Mouse (Mus musculus) retina, postnatal 1 day (tissue): ENCODE measurements at regions not wholly inside any gene's neighbourhood (a gene's known extent, or its start where the extent isn't known, plus 50 kb on each side); places are given as distances from the start of the nearest gene placed in this dataset.

Source experiments
- DNase-seq: peaks from one replicate; pipeline ENCODE4 v3.0.0-alpha.2; 2012

DNA sequence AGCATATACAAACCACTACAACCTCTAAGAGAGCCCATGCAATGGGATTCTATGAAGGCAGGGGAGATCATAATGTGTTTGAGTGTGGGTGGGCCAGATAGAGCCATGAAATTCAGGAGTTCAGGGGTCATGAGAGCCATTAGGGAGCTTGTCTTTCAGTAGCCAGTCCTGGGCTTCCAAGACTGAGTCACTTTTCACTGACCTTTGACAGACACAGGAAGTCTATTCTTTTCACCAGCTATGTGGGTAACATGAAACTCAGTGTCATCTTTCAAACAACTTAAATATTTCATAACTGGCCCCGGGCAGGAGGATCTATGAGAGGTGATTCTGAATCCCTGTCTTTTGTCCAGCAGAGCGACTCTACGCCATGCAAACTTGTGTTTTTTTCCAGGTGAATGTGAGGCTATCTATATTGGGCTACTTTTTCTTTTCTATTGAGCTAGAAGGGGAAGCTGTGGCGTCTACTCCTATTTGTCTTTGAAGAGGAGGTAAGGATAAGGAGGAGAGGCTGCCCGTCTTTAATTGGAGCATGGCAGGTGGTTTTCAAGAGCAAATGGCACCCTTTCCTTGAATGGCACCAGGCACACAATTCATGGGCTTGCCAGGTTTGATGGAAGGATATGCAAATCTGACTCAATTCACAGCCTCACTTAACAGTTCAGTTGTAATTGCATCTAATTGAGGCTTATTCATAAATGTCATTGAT is 95.6 kb upstream of the Chd2 start:
- DNase-seq, result no peak

DNA sequence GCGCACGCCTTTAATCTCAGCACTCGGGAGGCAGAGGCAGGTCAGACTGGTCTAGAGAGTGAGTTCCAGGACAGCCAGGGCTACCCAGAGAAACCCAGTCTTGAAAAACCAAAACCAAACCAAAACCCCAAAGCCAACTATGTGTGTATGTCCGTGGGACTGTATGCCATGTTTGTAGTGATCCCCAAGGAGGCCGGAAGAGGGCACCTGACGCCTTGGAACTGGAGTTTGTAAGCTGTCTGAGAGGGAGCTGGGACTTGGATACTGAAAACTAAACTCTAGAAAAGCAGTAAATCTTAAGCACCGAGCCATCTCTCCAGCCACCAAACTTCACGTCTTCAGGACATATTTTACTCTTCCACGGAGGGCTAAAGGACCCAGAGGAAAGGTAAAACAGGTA is 93.8 kb upstream of the Chd2 start:
- no peak for DNase-seq

DNA sequence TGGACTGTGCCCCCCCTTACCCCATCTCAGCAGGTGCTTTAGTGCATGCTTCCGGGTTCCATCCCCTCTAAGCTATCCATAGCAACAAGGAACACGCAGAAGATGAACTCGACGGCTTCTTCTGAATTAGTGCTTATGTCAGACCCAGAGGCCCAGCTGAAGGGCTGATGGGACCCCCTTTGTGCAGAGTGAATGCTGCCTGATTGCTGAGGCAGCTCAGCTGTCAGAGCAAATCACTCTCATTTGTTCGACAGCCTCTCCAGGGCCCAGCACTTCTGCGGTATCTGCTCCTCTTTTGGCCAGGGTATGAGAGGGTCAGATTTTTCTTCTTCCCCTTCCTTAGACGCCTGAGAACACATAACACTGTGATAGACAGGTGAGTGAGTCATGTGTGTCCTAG is 89.2 kb upstream of the Chd2 start:
- DNase-seq, result peak; percentile 89

DNA sequence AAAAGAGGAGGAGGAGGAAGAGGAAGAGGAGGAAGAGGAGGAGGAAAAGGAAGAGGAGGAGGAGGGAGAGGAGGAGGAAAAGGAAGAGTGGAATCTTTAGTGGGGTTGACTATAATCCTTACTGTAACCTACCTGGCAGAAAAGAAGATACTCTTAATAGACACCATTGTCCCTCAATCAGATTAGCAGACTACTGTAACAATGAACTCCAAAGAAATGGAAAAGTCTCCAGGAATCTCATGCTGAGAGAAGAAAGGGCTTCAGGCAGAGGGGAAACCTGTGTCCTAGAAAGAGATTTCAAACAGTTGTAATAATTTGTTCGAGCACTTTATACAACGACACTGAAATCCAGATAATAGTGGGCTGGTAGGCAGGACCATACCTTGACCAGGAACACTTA is 87.6 kb upstream of the Chd2 start:
- DNase-seq, result no peak

DNA sequence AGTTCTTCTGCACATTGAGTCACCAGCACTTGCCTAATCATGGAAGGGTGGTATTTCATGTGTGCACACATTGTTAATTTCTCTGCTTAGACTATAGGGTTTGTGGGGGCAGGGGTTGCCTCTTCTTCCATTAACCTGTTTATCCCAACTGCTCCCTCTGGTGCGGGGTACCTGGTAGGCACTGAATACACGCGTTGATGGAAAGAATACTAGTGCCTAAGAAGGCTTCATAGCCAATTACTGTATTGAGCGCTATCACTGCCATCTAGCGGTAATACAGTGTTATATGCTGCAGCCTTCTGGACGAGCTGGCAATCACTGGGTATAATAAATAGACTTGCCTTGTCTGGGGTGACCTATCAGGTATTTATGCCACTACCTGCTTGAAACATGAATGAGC is 86.4 kb upstream of the Chd2 start:
- peak; percentile 92 for DNase-seq

DNA sequence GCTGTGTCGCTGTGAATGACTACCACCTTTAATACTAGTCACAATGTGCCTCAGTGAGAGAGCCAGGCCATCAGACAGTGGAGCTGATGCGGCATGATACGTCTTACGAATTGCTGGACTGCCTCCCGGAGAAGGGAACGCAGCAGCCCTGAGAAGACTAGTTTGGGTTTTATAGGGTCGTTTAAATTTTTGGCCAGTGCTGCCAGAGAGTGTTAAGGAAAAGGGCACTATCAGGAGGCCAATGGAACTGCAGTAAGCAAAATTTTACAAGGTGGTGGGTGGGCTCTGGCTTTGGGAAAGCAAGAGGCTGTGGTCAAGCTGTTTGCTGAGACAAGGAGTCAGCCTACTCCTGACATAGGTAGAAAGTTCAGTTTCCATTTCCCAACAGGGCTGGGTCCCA is 84.7 kb upstream of the Chd2 start:
- no peak for DNase-seq

DNA sequence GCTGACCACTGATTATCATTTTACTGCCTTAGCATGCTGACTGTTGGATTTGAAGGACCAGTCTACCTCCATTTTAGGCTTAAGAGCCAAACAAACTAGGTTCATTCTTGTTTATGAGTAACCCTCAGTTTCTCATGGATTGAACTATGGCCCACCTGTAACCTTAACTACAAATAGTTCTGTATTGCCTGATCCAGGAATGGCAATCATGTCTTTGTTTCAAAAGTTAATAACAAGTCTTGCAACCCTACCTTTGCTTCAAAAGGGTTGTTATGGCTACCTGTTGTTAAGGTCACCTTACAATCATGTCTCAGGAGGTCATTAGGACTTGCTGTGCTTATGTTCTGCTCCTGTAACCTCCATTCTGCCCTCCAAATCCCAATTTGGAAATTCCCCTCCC is 84.0 kb upstream of the Chd2 start:
- DNase-seq, result no peak

DNA sequence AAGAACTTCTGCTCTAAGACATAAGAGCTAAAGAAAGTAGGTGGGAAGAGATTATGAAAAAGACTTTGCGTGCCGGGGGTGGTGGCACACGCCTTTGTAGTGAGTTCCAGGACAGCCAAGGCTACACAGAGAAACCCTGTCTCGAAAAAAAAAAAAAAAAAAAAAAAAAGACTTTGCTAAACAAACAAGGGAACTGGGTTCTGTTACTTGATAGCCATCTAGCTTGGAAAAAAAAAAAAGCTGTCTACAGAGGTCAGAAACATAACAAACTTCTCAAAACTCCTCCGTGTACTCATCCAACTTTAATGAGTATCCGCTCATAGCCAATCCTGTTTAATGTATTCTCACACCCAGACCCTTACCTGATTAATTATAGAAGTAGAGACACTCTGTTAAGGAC is 83.4 kb upstream of the Chd2 start:
- no peak for DNase-seq

DNA sequence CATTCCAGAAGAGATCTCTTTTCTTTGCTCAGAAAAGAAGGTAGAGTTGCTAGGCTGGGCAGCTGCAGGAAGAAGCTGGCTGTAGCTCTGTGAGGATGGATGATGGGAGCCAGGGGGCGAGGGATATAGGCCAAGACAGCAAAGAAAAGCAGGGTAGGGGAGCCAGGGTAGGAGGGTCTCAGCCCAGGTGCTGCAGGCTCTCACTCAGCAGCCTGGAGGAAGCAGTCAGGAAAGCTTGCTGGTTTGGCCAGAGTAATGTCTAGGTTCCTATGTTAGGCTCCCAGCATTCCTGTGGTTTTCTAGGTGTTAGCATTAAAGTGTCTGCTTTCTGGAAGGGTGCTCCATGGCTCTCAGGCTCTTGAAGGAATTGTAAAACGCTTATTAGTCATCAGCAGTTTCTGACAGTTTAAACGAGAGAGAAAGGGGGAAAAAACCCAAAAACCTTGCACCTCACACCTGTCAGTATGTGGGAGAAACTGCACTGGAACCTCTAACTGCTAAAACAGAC is 82.5 kb upstream of the Chd2 start:
- no peak for DNase-seq

DNA sequence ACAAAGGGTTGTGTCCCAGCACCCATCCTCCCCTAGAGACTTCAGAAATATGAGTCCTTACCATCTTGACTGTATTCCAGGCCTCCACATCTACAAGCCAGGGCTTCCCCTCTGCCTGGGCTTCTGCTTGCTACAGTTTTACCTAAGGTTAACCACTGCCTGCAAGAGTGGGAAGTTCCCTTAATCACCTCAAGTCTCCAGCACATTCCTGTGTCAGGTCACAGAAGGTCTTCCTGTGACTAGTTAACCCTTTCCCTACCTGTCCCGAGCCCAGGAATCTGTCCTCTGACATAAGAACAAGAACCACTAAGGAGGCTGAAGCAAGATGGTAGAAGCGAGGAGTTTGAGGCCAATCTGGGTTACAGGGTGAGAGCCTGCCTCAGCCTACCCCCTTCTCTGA is 80.8 kb upstream of the Chd2 start:
- DNase-seq, result no peak

DNA sequence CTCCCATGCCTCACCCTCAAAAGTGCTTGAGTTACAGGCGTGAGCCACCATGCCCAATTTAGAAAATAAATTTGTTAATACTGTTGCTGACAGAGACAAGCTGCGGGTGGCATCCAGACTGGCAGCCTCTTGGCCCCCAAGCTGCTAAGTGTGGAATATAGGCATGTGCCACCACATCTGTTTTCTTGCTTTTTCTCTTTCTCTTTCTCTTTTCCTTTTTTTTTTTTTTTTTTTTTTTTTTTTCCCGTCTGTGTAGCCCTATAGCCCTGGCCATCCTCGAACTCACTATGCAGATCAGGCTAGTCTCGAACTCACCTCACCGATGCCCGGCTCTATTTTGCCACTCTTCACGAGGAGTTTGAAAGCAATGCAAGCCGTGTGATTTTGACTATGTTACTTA is 78.7 kb upstream of the Chd2 start:
- no peak for DNase-seq

DNA sequence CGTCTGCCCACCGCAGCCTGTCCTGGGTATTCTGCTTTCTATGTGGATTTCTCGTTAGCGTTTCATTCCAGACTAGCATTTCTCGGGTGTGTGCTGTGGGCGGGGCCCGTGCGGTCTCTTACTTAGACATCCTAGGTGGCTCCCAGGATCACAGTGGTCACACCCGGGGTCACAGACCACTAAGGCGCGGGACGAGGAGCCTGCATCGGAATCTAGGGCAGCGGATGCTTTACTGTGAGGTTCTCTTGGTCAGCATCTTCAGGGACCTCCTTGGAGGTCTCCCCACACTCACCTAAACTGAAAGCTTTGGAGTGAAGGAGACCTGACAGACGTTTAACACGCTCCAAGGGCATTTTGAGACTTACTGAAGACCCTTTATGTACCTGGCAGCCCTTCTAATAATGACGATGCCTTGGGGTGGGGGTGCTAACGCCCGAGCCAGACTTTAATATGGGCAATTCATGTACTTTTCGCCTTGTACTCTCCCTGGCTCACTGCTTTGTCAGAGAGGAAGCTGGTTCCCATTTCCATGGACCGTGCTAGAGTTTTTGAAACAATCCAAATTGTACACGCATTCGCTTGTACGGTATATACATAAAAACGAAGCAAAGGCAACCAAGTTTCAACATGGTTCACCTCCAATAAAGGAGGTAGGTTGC is 77.3 kb upstream of the Chd2 start:
- DNase-seq, result no peak

DNA sequence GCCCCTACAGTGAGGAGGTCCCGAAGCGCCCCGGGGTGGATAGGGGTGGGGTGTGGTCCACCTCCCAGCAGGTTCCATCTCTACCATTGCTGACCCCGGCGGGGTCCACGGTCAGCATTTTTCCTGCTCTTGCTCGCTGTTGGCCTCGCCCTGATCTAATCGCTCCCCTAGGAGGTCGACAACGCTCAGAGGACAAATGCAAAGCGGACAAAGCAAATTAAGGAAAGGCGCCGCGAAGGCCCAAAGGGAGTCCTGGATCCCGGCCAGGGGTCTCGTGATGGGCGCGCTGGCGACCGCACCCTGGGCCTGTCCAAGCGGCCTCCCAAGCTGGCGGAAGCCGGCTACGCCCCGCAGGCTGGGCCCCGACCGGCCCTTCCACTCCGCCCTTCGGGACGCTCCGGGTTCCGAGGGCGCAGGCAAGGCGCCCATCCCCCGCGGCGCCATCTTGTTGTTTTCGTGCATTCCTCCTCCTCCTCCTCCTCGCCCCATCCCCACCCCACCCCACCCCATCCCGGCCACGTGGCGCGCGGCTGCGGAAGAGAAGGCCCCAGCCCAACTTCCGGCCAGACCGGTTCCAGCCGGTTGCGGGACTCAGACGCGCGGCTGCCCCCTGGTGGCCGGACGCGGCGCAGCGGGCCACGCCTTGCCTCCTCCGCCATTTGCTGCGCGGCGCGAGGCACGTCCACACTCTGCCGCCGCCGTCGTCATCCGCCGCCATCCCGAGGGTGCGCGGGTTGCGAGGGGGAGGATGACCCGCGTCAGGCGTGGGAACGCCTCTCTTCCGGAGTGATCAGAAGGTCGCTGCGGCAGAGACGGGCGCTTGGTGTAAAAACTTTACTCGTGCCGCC is 76.5 kb upstream of the Chd2 start:
- peak; percentile 99 for DNase-seq

DNA sequence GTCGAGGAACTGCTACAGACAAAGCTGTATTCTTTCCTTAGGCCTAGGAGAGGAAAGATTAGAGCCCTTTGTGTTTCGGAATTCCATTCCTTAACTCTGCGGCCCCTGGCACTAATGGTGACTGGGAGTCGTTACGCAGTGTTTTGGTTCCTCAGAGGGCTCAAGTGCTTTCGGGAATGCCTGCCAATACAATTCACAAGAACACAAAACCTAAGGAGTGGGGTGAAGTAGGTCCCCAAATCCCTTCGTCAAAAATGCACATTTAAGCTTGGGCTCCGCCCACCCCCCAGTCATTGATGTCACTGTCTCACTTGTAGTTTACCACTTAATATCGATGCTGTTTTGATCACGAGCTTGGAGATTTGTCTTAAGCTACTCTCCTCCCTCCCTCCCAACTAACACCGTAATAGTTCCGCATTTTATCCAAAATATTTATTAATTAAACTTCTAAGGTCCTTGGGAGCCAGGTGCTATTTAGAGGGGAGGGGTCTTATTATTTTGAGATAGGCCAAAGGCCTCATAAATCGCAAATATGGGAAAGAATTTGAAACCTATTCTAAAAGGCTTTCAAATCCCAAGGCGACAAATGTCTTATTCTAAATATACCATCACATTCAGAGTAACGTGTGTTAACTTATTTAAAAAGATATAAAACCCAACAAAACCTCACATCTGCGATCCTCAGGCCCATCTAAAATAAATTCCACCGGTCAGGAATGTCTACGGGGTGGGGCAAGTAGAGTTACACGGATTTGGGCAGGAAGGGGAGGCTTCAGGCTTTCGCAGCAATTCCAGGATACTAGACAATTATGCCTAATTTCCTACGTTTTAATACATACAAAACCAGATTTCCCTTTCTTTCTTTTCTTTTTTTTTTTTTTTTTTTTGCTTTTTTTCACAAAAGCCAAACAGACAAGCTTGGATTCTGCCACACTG is 75.6 kb upstream of the Chd2 start:
- DNase-seq, result peak; percentile 66

DNA sequence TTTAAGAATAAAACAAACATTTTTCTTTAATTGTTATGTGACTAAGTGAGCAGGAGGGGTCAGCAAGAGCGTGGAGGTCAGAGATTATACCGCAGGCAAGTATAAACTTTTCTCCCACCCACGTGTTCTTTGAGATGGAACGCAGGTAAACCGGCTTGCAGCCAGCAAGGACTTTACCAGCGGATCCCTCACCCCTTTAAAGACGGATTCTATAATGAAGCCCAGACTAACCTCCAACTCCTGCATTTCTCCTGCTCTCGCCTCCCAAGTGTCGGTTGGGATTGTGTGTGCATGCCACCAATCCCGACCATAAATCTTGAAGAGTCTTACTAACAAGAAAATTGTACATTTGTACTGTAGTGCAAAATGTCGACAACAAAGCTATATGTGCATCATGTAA is 74.4 kb upstream of the Chd2 start:
- peak; percentile 20 for DNase-seq

DNA sequence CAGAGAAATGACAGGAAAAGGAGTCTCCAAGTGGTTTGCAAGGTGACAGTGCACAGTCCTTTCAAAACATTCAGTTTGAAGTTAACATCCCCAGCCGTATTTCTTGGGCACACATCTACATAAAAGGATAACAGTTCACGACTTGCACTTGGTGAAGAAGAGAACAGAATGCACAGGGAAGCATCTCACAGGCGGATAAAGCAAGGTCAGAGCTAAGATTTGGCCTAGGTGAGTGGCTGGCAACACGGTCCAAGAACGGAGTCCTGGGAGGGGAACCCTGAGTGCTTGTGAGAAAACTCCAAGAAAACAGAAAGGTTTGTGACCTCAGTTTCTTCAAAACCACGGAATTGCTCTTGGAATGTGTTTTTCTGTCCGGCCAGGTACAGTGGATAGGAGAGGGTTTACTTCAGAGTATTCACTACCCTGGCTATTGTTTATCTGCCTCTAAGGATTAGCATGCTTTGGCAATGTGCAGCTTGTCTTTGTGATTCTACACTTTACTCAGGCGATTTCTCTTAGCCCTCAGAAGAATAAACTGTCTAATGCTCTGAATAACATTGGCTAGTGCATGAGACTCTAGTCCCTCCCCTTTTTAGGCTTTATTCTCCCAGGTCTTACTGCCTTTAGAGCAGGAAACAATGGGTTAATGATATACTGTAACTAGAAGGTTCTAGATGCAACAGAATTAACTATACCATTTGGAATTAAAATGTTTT is 73.4 kb upstream of the Chd2 start:
- DNase-seq, result no peak

DNA sequence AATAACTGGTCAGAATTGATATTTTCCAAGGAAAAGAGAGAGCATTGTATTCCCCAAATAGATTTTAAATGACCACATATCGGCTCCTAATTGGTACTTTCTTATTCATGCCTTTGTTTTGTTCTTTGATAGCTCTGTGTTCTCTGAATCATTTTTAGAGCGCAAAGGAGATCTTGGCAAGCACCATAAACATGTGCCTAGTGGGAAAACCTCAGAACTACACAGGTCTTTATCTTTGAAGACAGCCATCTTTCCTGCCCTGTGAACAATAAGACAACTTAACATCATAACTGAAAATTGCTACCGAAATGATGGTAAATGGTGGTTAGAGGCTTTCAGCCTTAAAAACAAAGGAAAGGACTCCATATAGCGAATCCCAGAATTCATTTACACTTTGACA is 72.7 kb upstream of the Chd2 start:
- DNase-seq, result peak; percentile 19

DNA sequence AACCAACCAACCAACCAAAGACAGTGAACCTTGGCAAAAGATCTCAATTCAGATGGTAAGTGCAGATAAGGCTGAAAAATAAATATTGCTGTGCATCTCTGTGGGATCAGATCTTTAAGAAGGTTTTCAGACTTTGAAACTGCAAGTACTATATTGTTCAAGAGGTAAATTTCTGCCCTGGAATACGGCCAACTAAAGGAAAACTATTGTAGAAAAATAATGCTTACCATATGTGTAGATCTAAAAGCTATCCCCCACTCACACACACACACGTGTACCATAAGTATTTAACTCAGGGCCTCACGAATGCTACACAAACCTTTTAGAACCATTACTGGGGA is 71.1 kb upstream of the Chd2 start:
- DNase-seq, result no peak

DNA sequence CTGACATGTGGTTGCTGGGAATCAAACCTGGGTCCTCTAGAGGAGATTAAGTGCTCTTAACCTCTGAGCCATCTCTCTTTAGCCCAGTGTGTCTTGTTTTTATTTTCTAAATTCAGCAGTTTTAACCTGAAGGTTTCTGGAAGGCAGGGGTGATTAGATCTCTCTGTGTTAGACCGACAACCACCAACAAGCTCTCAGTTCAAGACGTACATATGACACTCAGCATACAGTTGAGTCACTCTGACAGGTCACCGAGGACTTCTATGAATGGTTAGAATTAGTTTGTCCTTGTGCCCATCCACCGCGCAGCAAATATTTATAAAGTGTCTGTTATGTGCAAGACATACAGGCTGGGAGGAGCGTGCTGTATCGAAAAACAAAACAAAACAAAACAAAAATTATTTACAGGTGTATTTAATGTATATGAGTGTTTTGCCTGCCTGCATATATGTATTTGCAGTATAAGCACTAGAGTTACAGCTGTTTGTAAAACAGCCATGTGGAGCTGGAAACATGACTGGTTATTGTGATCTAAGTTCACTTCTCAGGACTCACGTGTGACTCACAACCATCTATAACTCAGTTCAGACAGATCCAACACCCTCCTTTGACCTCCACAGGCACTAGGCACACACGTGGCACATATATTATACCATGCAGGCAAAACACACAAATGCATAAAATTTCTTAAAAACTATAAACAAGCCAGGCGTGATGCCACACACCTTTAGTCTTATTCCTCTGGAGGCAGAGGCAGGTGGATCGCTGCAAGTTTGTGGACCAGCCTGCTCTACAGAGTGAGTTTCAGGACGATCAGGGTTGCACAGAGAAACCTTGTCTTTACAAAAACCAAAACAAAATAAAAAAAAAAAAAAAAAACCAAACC is 70.5 kb upstream of the Chd2 start:
- no peak for DNase-seq

DNA sequence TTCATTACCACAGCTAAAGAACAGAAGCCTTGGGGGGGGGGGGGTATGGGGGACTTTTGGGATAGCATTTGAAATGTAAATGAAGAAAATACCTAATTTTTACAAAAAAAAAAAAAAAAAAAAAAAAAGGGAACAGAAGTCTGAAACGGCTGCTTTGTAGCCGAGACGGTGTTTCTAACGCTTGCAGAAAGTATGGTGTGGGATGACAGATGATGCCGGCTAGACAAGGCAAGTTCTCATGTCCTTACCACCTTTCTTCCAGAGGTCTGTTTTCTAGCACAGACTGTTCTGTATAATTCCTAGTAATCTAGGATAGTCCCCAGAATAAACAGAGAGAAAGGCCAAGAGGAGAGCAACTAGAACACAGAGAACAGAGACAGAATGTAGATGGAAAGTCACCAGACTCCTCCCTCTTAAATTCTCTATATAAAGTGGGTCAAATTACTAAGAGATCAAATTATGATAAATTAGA is 67.2 kb upstream of the Chd2 start:
- no peak for DNase-seq
